In genomic region chr5:142313944-142314343, GRCm38 (mm10) we compare ENCODE assay signal across 9 mouse cellular contexts.
DNase-seq lines count a peak whose midpoint lies in the region; ATAC-seq and TF ChIP-seq lines count a peak whose summit lies in the region.
"Had no signal": no experiment of that assay in that cellular context is flagged by ENCODE, and none has a peak within 500 bp of the region (broad histone marks: within the 10 kb centered on the region; RNA-seq: fewer than 3 reads in every experiment).

No protein-coding gene starts in this region.

- H3K27ac ChIP-seq in forebrain, postnatal 0 days (ENCODE audit: low read depth, low read length): no peak overlapping the region
- H3K27ac ChIP-seq in forebrain, embryonic 13.5 days: no peak overlapping the region
- no peak overlapping the region for H3K27ac ChIP-seq in hindbrain, embryonic 12.5 days
- H3K27ac ChIP-seq: heart, embryonic 15.5 days had no signal

- no peaks in the 10 kb centered on the region for H3K9me3 ChIP-seq in forebrain, postnatal 0 days (ENCODE audit: low read length)
- H3K9me3 ChIP-seq in forebrain, embryonic 13.5 days (replicated peaks): no peaks in the 10 kb centered on the region
- no peaks in the 10 kb centered on the region for H3K9me3 ChIP-seq in hindbrain, embryonic 12.5 days (replicated peaks)
- H3K9me3 ChIP-seq: heart, embryonic 15.5 days had no signal

- H3K36me3 ChIP-seq in forebrain, postnatal 0 days (ENCODE audit: insufficient read depth): no peaks in the 10 kb centered on the region
- H3K36me3 ChIP-seq in forebrain, embryonic 13.5 days (ENCODE audit: poor library complexity, severe bottlenecking): no peaks in the 10 kb centered on the region
- H3K36me3 ChIP-seq in hindbrain, embryonic 12.5 days: no peaks in the 10 kb centered on the region
- H3K36me3 ChIP-seq: heart, embryonic 15.5 days had no signal

- no peaks in the 10 kb centered on the region for H3K27me3 ChIP-seq in forebrain, postnatal 0 days (ENCODE audit: insufficient read depth, low read length)
- H3K27me3 ChIP-seq in forebrain, embryonic 13.5 days: no peaks in the 10 kb centered on the region
- H3K27me3 ChIP-seq in hindbrain, embryonic 12.5 days: no peaks in the 10 kb centered on the region
- H3K27me3 ChIP-seq: heart, embryonic 15.5 days had no signal

- no peak overlapping the region for H3K4me3 ChIP-seq in forebrain, postnatal 0 days (ENCODE audit: low read depth, low read length)
- no peak overlapping the region for H3K4me3 ChIP-seq in forebrain, embryonic 13.5 days
- no peak overlapping the region for H3K4me3 ChIP-seq in hindbrain, embryonic 12.5 days
- H3K4me3 ChIP-seq: heart, embryonic 15.5 days had no signal

- H3K4me1 ChIP-seq in forebrain, postnatal 0 days (ENCODE audit: insufficient read depth): no peaks in the 10 kb centered on the region
- no peaks in the 10 kb centered on the region for H3K4me1 ChIP-seq in forebrain, embryonic 13.5 days
- no peaks in the 10 kb centered on the region for H3K4me1 ChIP-seq in hindbrain, embryonic 12.5 days

- 63% methylated on average over 8 of the region's 8 CpGs for WGBS in forebrain, postnatal 0 days
- 82% methylated on average over 8 of the region's 8 CpGs for WGBS in forebrain, embryonic 13.5 days
- 80% methylated on average over 8 of the region's 8 CpGs for WGBS in hindbrain, embryonic 12.5 days

- no peak overlapping the region for H3K9ac ChIP-seq in forebrain, postnatal 0 days
- H3K9ac ChIP-seq in forebrain, embryonic 13.5 days: no peak overlapping the region
- no peak overlapping the region for H3K9ac ChIP-seq in hindbrain, embryonic 12.5 days
- H3K9ac ChIP-seq: heart, embryonic 15.5 days had no signal

- H3K4me2 ChIP-seq in forebrain, postnatal 0 days (ENCODE audit: low read depth): no peak overlapping the region
- H3K4me2 ChIP-seq in forebrain, embryonic 13.5 days: no peak overlapping the region
- H3K4me2 ChIP-seq in hindbrain, embryonic 12.5 days (replicated peaks): no peak overlapping the region
- H3K4me2 ChIP-seq: heart, embryonic 15.5 days had no signal

- ATAC-seq in forebrain, postnatal 0 days: no peak
- no peak for ATAC-seq in forebrain, embryonic 13.5 days
- ATAC-seq in hindbrain, embryonic 12.5 days (ENCODE audit: low FRiP score): no peak

- no peak for TF ChIP-seq CTCF in forebrain, postnatal 0 days (IDR thresholded peaks at IDR 0.05; ENCODE audit: low read depth)

- DNase-seq in forebrain, postnatal 0 days: peak; percentile 25
- DNase-seq in adrenal gland, postnatal 14 days: peak; percentile 80
- peak; percentile 43 for DNase-seq in gastrocnemius, postnatal 10 days
- peak; percentile 74 to 84 for DNase-seq in left cerebral cortex, postnatal 36 days (ENCODE audit: low spot score in 2 of 2)
- DNase-seq in spleen, adult 12 weeks (ENCODE audit: low spot score): no peak
- no peak for DNase-seq in urinary bladder, adult 2 months (ENCODE audit: low spot score)

- intact Hi-C loops in left cerebral cortex, postnatal 36 days (cut with DNase I): loop anchor here (2.0 to 10.0 kb wide), 2 partner anchors 55 to 409 kb away; no protein-coding TSS in a partner anchor

Comparison
In these comparisons a context has a peak if more than half of its experiments do, and no peak if none do; other contexts are left out.
1. DNase-seq: peak in forebrain, postnatal 0 days (single experiment), adrenal gland, postnatal 14 days (single experiment), gastrocnemius, postnatal 10 days (single experiment) and left cerebral cortex, postnatal 36 days (2 of 2); none in spleen, adult 12 weeks (single experiment) and urinary bladder, adult 2 months (single experiment).